Comparison of ENCODE assay signal across 8 mouse cellular contexts in the genomic region with DNA sequence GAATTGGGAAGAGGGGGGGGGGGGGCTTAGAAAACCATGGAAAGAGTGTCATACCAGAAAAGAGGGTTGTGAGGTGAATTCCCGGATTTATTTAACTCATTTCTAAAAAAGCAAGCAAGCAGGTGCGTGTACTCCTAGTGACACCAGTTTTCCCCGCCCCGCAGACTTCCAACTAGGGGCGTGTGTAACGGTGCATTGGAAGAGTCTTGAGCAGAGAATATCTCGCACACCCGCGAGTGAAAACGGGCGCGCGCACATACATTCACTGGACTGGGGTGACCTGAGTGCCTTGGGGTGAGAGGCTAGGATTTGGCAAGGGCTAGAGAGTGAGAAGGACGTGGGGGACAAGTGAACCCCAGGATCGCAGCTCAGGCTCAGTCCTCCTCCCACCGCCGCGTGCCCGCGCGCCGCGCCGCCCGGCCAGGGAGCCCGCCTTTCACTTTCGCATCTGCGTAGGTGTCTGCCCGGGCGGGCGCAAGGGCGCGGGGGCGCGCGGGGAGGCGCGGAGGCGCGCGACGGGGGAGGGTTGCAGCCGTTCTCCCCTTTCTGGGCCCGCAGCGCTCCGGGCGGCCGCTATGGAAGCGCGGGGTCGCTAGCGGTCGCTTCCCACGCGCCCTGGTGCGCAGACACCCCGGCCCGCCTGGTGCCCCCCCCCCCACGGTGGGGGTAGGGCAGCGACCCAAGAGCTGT. TPM values are rescaled to one million over a fixed set of nuclear protein-coding genes. Genes with fewer than 3 reads are reported as not detected.
A peak's percentile ranks its signal among the peaks of the same experiment; 100 is the strongest.
DNase-seq lines count a peak whose midpoint lies in the region; ATAC-seq and TF ChIP-seq lines count a peak whose summit lies in the region.

No protein-coding gene starts in this region.

- no peak for TF ChIP-seq CTCF in lung, postnatal 0 days (IDR thresholded peaks at IDR 0.05)

- H3K9ac ChIP-seq in lung, postnatal 0 days (replicated peaks; ENCODE audit: low read depth) = peak overlapping the region; percentile 46

- H3K27me3 ChIP-seq in lung, postnatal 0 days (replicated peaks; ENCODE audit: insufficient read depth, low read length) = no peaks in the 10 kb centered on the region

- peak overlapping the region; percentile 100 for H3K4me2 ChIP-seq in lung, postnatal 0 days (replicated peaks; ENCODE audit: low read depth, low read length)

- H3K4me3 ChIP-seq in lung, postnatal 0 days (ENCODE audit: low read depth, low read length) = peak overlapping the region; percentile 78

- no peaks in the 10 kb centered on the region for H3K9me3 ChIP-seq in lung, postnatal 0 days (ENCODE audit: low read length)

- under 1% methylated on average over 16 of the region's 60 CpGs for WGBS in lung, postnatal 0 days

- no peak overlapping the region for H3K27ac ChIP-seq in lung, postnatal 0 days (ENCODE audit: low read length)

- peak; percentile 43 for ATAC-seq in lung, postnatal 0 days

- TF ChIP-seq EP300 in lung, postnatal 0 days (IDR thresholded peaks at IDR 0.05) = no peak

- peak; percentile 55 for DNase-seq in ES-CJ7 (ENCODE audit: low read depth, low spot score)
- DNase-seq in cerebellum, adult 11 months = peak; percentile 76
- peak; percentile 23 for DNase-seq in forelimb bud, embryonic 11.5 days (ENCODE audit: low read depth, low spot score)
- DNase-seq in heart, postnatal 4 days = peak; percentile 85
- DNase-seq in layer of hippocampus, adult 8-10 months (ENCODE audit: low spot score in 2 of 2) = peak; percentile 51 to 64
- DNase-seq in lung, postnatal 0 days (ENCODE audit: low spot score) = peak; percentile 85
- peak; percentile 47 for DNase-seq in ovary, postnatal 14 days (ENCODE audit: low spot score)
- peak; percentile 66 for DNase-seq in urinary bladder, adult 2 months (ENCODE audit: low spot score)

- no peaks in the 10 kb centered on the region for H3K36me3 ChIP-seq in lung, postnatal 0 days (ENCODE audit: insufficient read depth, low read length)

- H3K4me1 ChIP-seq in lung, postnatal 0 days (ENCODE audit: insufficient read depth, low read depth, low read length) = 0 out of 2 replicates have a peak, but pooled peaks cover 8% of the 10 kb centered on the region

RNA-seq across cellular contexts. Expression of a gene that starts 0.4 kb away (rescaled TPM):
- total RNA-seq in heart, postnatal 4 days (2021) = 10 to 100 TPM; 10.3 to 13.8 TPM
- total RNA-seq in layer of hippocampus, adult 8-10 months (2022) = 100 to 1,000 TPM; 144 to 159 (median 150) TPM
- polyA plus RNA-seq in lung, postnatal 0 days (2015; fragmentation: Nextera tagmentation; extraction: Ambion mirVana) = 1.6 and 2.2 TPM in 2 replicates
- 5.9 and 8.7 TPM in 2 replicates for polyA plus RNA-seq in urinary bladder, adult 2 months (2012; rRNA removed)

Comparison
In these comparisons a context has a peak if more than half of its experiments do, and no peak if none do; other contexts are left out.
1. DNase-seq: peak in every context shown above with its lines; median percentile 85 in heart, postnatal 4 days; 85 in lung, postnatal 0 days; 76 in cerebellum, adult 11 months; 66 in urinary bladder, adult 2 months; 58 in layer of hippocampus, adult 8-10 months; 55 in ES-CJ7; 47 in ovary, postnatal 14 days; 23 in forelimb bud, embryonic 11.5 days.
2. RNA of a gene that starts 0.4 kb away (total RNA-seq): 144 to 159 TPM in layer of hippocampus, adult 8-10 months; 10.3 to 13.8 TPM in heart, postnatal 4 days; every median in the first group is over 4 times any median in the second.